Mouse (Mus musculus): ENCODE data around the gene Cdc42bpa. TPM values are rescaled to one million over a fixed set of nuclear protein-coding genes. Genes with fewer than 3 reads are reported as not detected.

The Cdc42bpa gene
- polyA plus RNA-seq, 1 experiment from 2014 or later, result 26.1 TPM

DNA sequence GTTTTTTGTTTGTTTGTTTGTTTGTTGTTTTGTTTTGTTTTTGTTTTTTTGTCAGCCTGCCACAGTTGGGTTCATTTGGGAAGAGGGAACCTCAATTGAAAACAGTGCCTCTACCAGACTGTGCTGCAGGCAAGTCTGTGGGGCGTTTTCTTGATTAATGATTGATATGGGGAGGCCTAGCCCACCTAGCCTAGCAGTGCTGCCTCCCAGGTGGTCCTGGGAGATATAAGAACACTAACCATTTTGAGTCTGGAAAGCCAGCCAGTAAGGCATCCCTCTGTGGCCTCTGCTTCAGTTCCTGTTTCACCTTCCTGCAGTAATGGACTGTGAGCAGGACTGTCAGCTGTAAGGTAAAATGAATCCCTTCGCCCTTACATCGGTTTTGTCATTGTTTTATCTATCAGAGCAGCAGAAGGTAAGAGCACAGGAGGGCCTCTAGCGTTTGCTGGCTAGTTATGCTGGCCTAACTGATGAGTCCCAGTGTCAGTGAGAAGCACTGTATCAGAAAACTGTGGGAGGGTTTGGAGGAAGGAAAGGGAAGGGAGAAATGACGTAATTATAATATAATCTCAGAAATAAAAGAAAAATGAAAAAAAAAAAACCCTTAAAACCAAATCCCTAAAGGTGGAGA lies 15.5 kb downstream of the Cdc42bpa start:
- Histone ChIP-seq H3K4me3 (ENCODE audit: low read depth, low read length) (no peak overlapping the region), H3K36me3 (ENCODE audit: control insufficient read depth, insufficient read depth, low read length) (no peaks in the 10 kb centered on the region), H3K4me1 (ENCODE audit: control insufficient read depth, insufficient read depth, low read length) (no peaks in the 10 kb centered on the region), H3K27me3 (ENCODE audit: control insufficient read depth, insufficient read depth, low read length) (no peaks in the 10 kb centered on the region), H3K9me3 (ENCODE audit: control insufficient read depth, low read depth, low read length) (no peaks in the 10 kb centered on the region), H3K9ac (replicated peaks; ENCODE audit: low read depth, low read length) (no peak overlapping the region), H3K4me2 (replicated peaks; ENCODE audit: low read depth, low read length) (no peak overlapping the region), H3K27ac (ENCODE audit: low read length) (no peak overlapping the region)
- peak; percentile 37; the same call in 1 of the 2 replicates for ATAC-seq (ENCODE audit: insufficient number of reproducible peaks, insufficient read depth, low FRiP score, low read depth)
- WGBS, result 51% methylated on average over 5 of the region's 5 CpGs

DNA sequence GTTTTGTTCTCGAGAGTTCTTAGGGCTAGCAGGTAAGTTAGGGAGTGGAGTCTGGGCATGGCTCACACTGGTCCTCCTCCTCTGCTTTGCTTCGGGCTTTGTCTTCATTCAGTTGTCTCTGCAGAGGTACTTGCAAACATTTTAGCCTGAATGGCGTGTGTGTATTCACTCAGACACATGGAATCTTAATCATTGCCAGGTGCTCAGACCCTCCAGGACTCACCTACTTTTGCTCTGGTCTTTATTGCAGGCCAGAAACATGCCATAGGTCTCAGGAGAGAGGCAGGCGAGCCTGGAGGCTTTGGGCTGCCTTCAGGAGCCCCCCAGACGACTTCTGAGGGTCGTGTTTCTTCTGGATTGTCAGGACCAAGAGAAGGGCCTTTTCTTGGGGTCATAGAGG lies 17.2 kb downstream of the Cdc42bpa start:
- no peaks in the 10 kb centered on the region for H3K4me1 ChIP-seq (ENCODE audit: control insufficient read depth, insufficient read depth, low read length)

DNA sequence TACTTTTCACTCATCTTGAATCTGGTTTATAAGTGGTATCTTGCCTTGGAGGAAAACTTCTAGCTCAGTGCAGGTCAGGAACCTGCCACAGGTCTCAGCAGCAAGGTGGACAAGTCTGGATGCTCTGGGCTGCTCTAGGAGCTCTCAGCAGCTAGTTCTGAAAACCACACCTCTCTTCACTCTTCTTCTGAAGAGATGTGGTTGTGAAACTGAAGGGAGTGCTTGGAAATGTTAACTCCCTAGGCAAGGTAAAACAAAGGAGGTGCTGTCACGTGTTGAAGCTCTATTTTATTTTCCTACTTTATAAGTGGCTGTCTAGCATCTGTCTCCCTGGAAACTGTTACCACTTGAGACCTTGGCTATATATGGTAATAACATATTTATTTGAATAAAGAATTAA lies 18.5 kb downstream of the Cdc42bpa start:
- Histone ChIP-seq H3K4me3 (ENCODE audit: low read depth, low read length) (no peak overlapping the region), H3K9me3 (ENCODE audit: control insufficient read depth, low read depth, low read length) (peaks cover 7% of the 10 kb centered on the region; the same call in 1 of the 2 replicates), H3K27ac (ENCODE audit: low read length) (no peak overlapping the region), H3K4me1 (ENCODE audit: control insufficient read depth, insufficient read depth, low read length) (no peaks in the 10 kb centered on the region), H3K4me2 (replicated peaks; ENCODE audit: low read depth, low read length) (no peak overlapping the region), H3K36me3 (ENCODE audit: control insufficient read depth, insufficient read depth, low read length) (no peaks in the 10 kb centered on the region), H3K9ac (replicated peaks; ENCODE audit: low read depth, low read length) (no peak overlapping the region), H3K27me3 (ENCODE audit: control insufficient read depth, insufficient read depth, low read length) (no peaks in the 10 kb centered on the region)
- no peak for ATAC-seq (ENCODE audit: insufficient number of reproducible peaks, insufficient read depth, low FRiP score, low read depth)
- 48% methylated on average over 1 of the region's 1 CpGs for WGBS

More for the DNA sequence above, 17.2 kb downstream of the Cdc42bpa start:
- Histone ChIP-seq H3K4me3 (ENCODE audit: low read depth, low read length) (no peak overlapping the region), H3K27ac (ENCODE audit: low read length) (no peak overlapping the region), H3K4me2 (replicated peaks; ENCODE audit: low read depth, low read length) (no peak overlapping the region), H3K27me3 (ENCODE audit: control insufficient read depth, insufficient read depth, low read length) (no peaks in the 10 kb centered on the region), H3K36me3 (ENCODE audit: control insufficient read depth, insufficient read depth, low read length) (no peaks in the 10 kb centered on the region), H3K9me3 (ENCODE audit: control insufficient read depth, low read depth, low read length) (peaks cover 7% of the 10 kb centered on the region; the same call in 1 of the 2 replicates), H3K9ac (replicated peaks; ENCODE audit: low read depth, low read length) (no peak overlapping the region)
- ATAC-seq (ENCODE audit: insufficient number of reproducible peaks, insufficient read depth, low FRiP score, low read depth), result no peak
- whole genome bisulfite sequencing, result 61% methylated on average over 6 of the region's 6 CpGs

DNA sequence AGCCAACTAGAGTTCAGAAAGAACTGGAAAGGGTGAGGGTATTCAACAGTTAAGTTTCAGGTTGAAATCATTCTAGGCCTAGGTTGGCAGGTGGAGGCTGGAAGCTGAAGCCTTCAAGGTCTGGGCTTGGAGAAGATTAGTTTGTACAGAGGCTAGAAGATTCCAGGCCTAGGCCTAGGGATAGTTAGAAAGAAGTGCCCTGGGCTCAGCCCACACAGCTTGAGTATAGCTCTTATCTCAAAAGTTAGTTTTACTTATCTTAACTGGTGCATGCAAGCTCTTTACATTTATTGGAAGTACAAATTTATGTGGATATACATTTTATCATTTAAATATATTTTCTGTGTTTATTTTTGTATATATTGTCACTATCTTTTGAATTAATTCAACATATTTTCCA lies 21.4 kb downstream of the Cdc42bpa start:
- Histone ChIP-seq H3K36me3 (ENCODE audit: control insufficient read depth, insufficient read depth, low read length) (no peaks in the 10 kb centered on the region), H3K4me2 (replicated peaks; ENCODE audit: low read depth, low read length) (no peak overlapping the region), H3K27me3 (ENCODE audit: control insufficient read depth, insufficient read depth, low read length) (no peaks in the 10 kb centered on the region), H3K9ac (replicated peaks; ENCODE audit: low read depth, low read length) (no peak overlapping the region), H3K9me3 (ENCODE audit: control insufficient read depth, low read depth, low read length) (peaks cover 7% of the 10 kb centered on the region; the same call in 1 of the 2 replicates), H3K4me3 (ENCODE audit: low read depth, low read length) (no peak overlapping the region), H3K4me1 (ENCODE audit: control insufficient read depth, insufficient read depth, low read length) (no peaks in the 10 kb centered on the region), H3K27ac (ENCODE audit: low read length) (no peak overlapping the region)
- no peak for ATAC-seq (ENCODE audit: insufficient number of reproducible peaks, insufficient read depth, low FRiP score, low read depth)

DNA sequence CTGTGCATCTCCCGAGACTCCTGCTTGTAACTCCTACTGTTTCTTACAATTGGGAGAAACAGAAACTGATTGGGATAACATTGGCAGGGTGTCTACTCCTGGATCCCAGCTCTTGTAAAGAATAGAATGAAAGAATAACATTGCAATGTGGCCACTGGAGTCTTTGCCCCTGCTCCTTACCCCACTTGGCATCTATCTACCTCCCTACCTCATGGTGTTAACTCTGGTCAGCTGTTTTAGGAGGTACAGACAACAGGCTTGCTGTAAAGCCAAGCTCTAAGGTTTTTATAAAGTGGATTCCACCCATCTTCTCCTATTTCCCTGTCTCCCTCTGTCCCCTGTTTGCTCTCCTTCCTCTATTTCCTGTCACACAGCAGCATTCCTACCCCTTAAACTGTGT lies 21.9 kb downstream of the Cdc42bpa start:
- Histone ChIP-seq H3K36me3 (ENCODE audit: control insufficient read depth, insufficient read depth, low read length) (no peaks in the 10 kb centered on the region), H3K4me3 (ENCODE audit: low read depth, low read length) (no peak overlapping the region), H3K4me1 (ENCODE audit: control insufficient read depth, insufficient read depth, low read length) (no peaks in the 10 kb centered on the region), H3K4me2 (replicated peaks; ENCODE audit: low read depth, low read length) (no peak overlapping the region), H3K27ac (ENCODE audit: low read length) (no peak overlapping the region), H3K27me3 (ENCODE audit: control insufficient read depth, insufficient read depth, low read length) (no peaks in the 10 kb centered on the region), H3K9me3 (ENCODE audit: control insufficient read depth, low read depth, low read length) (peaks cover 7% of the 10 kb centered on the region; the same call in 1 of the 2 replicates), H3K9ac (replicated peaks; ENCODE audit: low read depth, low read length) (no peak overlapping the region)
- no peak for ATAC-seq (ENCODE audit: insufficient number of reproducible peaks, insufficient read depth, low FRiP score, low read depth)
- 93% methylated on average over 1 of the region's 1 CpGs for WGBS

DNA sequence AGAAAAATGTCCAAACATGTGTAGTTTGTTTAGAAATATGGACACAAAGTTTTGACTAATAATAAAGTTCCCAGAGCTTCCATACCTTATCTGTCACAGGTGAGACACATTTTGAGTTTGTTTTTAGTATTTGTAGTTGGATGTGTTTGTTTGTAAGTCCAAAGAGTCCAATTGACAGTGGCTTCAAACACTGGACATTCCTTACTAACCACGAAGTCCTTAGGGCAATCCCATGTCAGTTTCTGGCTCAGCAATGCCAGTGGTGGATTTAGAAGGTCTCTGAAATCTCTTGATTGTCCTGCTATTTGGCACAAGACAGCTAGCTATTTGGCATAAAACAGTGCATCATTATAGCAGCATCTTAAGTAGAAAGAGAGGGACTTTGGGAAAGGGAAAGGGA lies 22.7 kb downstream of the Cdc42bpa start:
- ATAC-seq (ENCODE audit: insufficient number of reproducible peaks, insufficient read depth, low FRiP score, low read depth), result no peak
- 97% methylated on average over 1 of the region's 1 CpGs for WGBS
- H3K36me3 ChIP-seq (ENCODE audit: control insufficient read depth, insufficient read depth, low read length), result no peaks in the 10 kb centered on the region
- H3K4me2 ChIP-seq (replicated peaks; ENCODE audit: low read depth, low read length), result no peak overlapping the region
- H3K27me3 ChIP-seq (ENCODE audit: control insufficient read depth, insufficient read depth, low read length), result no peaks in the 10 kb centered on the region
- no peak overlapping the region for H3K9ac ChIP-seq (replicated peaks; ENCODE audit: low read depth, low read length)
- H3K9me3 ChIP-seq (ENCODE audit: control insufficient read depth, low read depth, low read length), result peaks cover 7% of the 10 kb centered on the region; the same call in 1 of the 2 replicates
- no peaks in the 10 kb centered on the region for H3K4me1 ChIP-seq (ENCODE audit: control insufficient read depth, insufficient read depth, low read length)
- no peak overlapping the region for H3K27ac ChIP-seq (ENCODE audit: low read length)
- H3K4me3 ChIP-seq (ENCODE audit: low read depth, low read length), result no peak overlapping the region

DNA sequence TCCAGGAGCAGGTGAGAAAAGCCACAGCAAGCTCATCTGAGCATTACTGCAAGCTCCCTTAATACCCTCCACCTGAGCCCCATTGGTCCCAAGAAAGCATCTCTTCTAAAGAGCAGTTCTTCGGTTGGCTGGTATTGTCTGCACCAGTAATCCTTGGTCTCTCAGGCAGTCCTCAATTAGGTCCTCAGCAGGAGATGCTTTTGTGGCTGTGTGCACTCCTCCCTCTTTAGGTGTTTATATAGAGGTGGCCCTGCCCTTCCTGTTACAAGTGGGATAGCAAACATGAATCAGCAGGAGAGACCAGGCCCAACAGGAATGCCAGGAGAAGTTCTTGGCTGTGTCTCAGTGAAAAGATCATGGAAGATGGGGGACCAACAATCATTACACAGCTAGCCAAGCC lies 23.9 kb downstream of the Cdc42bpa start:
- H3K4me3 ChIP-seq (ENCODE audit: low read depth, low read length), result no peak overlapping the region
- H3K27me3 ChIP-seq (ENCODE audit: control insufficient read depth, insufficient read depth, low read length), result no peaks in the 10 kb centered on the region
- no peak overlapping the region for H3K27ac ChIP-seq (ENCODE audit: low read length)
- no peaks in the 10 kb centered on the region for H3K36me3 ChIP-seq (ENCODE audit: control insufficient read depth, insufficient read depth, low read length)
- H3K9me3 ChIP-seq (ENCODE audit: control insufficient read depth, low read depth, low read length), result peaks cover 7% of the 10 kb centered on the region; the same call in 1 of the 2 replicates
- H3K4me2 ChIP-seq (replicated peaks; ENCODE audit: low read depth, low read length), result no peak overlapping the region
- 79% methylated on average over 1 of the region's 1 CpGs for WGBS
- no peaks in the 10 kb centered on the region for H3K4me1 ChIP-seq (ENCODE audit: control insufficient read depth, insufficient read depth, low read length)
- no peak for ATAC-seq (ENCODE audit: insufficient number of reproducible peaks, insufficient read depth, low FRiP score, low read depth)
- H3K9ac ChIP-seq (replicated peaks; ENCODE audit: low read depth, low read length), result no peak overlapping the region

DNA sequence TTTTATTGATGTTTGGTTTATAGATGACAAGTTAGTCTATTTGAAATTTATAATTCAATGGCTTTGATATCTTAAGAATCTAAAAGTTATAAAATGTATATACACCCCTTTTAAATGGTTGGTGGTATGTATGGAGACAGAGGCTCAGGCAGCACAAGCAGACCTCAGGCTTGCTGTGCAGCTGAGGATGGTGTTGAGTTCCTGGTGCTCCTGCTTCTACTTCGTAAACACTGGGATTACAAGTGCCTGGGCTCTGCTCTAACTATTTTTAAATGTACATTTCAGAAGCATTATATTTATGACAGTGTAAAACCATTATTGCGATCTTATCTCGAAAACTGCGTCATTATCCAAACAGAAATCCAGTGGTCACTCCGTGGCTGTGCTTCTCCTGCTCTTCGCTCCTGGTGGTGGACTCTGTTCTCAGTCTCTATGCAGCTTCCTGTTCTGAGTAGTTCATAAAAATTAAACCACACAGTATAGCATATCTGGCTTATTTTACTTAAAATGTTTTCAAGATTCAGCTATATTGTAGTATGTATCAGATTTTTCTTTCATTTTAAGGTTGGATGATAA lies 31.5 kb downstream of the Cdc42bpa start:
- WGBS, result 38% methylated on average over 6 of the region's 6 CpGs
- no peak for ATAC-seq (ENCODE audit: insufficient number of reproducible peaks, insufficient read depth, low FRiP score, low read depth)
- no peak overlapping the region for H3K4me2 ChIP-seq (replicated peaks; ENCODE audit: low read depth, low read length)

DNA sequence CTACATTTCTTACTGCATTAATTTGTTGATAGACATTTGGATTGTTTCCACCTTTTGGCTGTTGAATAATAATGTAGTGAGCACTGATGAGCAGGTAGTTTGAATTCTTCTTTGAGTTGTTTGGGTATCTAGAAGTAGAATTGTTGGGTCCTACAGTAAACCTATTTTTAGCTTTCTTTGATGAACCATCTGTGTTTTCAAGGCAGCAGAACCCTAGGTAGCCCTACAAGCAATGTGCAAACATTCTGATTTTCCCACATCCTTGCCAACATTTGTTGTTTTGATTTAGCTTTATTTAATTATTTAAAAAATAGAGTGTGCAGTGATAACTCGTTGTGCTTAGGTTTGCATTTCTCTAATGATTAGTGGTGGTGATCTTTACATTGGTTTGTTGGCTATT lies 32.0 kb downstream of the Cdc42bpa start:
- H3K4me3 ChIP-seq (ENCODE audit: low read depth, low read length), result no peak overlapping the region
- no peak overlapping the region for H3K9ac ChIP-seq (replicated peaks; ENCODE audit: low read depth, low read length)
- H3K36me3 ChIP-seq (ENCODE audit: control insufficient read depth, insufficient read depth, low read length), result no peaks in the 10 kb centered on the region
- H3K4me1 ChIP-seq (ENCODE audit: control insufficient read depth, insufficient read depth, low read length), result no peaks in the 10 kb centered on the region
- H3K27ac ChIP-seq (ENCODE audit: low read length), result no peak overlapping the region
- no peaks in the 10 kb centered on the region for H3K27me3 ChIP-seq (ENCODE audit: control insufficient read depth, insufficient read depth, low read length)
- no peak overlapping the region for H3K4me2 ChIP-seq (replicated peaks; ENCODE audit: low read depth, low read length)
- no peaks in the 10 kb centered on the region for H3K9me3 ChIP-seq (ENCODE audit: control insufficient read depth, low read depth, low read length)
- ATAC-seq (ENCODE audit: insufficient number of reproducible peaks, insufficient read depth, low FRiP score, low read depth), result no peak
- 67% methylated on average over 1 of the region's 1 CpGs for WGBS

More for the DNA sequence above, 31.5 kb downstream of the Cdc42bpa start:
- Histone ChIP-seq H3K4me3 (ENCODE audit: low read depth, low read length) (no peak overlapping the region), H3K27me3 (ENCODE audit: control insufficient read depth, insufficient read depth, low read length) (no peaks in the 10 kb centered on the region), H3K27ac (ENCODE audit: low read length) (no peak overlapping the region), H3K4me1 (ENCODE audit: control insufficient read depth, insufficient read depth, low read length) (no peaks in the 10 kb centered on the region), H3K36me3 (ENCODE audit: control insufficient read depth, insufficient read depth, low read length) (no peaks in the 10 kb centered on the region), H3K9ac (replicated peaks; ENCODE audit: low read depth, low read length) (no peak overlapping the region), H3K9me3 (ENCODE audit: control insufficient read depth, low read depth, low read length) (no peaks in the 10 kb centered on the region)

Measured in stomach, embryonic 14.5 days (tissue).